8 mouse cellular contexts compared by ENCODE assay signal in genomic region chr5:115271931-115272811, GRCm38 (mm10). TPM values are rescaled to one million over a fixed set of nuclear protein-coding genes. Genes with fewer than 3 reads are reported as not detected.
DNase-seq lines count a peak whose midpoint lies in the region; ATAC-seq and TF ChIP-seq lines count a peak whose summit lies in the region.

No protein-coding gene starts in this region.

- no peak for TF ChIP-seq POLR2A in heart, adult 2 months (IDR thresholded peaks at IDR 0.05; ENCODE audit: insufficient read depth, low read depth, low read length)

- TF ChIP-seq CTCF in heart, adult 2 months (IDR thresholded peaks at IDR 0.05): no peak

- peak overlapping the region; percentile 89 for H3K4me2 ChIP-seq in kidney, embryonic 14.5 days (replicated peaks; ENCODE audit: low read depth, low read length)
- H3K4me2 ChIP-seq in lung, embryonic 16.5 days (ENCODE audit: low read depth, low read length): peak overlapping the region; percentile 66
- H3K4me2 ChIP-seq in neural tube, embryonic 15.5 days: peak overlapping the region; percentile 74

- peak; percentile 63 for ATAC-seq in kidney, embryonic 14.5 days (ENCODE audit: low FRiP score, low TSS enrichment)
- ATAC-seq in lung, embryonic 16.5 days (ENCODE audit: low read depth): peak; percentile 60
- ATAC-seq in neural tube, embryonic 15.5 days (ENCODE audit: low FRiP score): peak; percentile 23; the same call in 1 of the 2 replicates

- no peaks in the 10 kb centered on the region for H3K27me3 ChIP-seq in heart, adult 2 months (ENCODE audit: control insufficient read depth, insufficient read depth, low read length)
- H3K27me3 ChIP-seq in kidney, embryonic 14.5 days (ENCODE audit: control insufficient read depth, insufficient read depth, low read length): no peaks in the 10 kb centered on the region
- H3K27me3 ChIP-seq in lung, embryonic 16.5 days (ENCODE audit: control insufficient read depth, insufficient read depth, low read depth, low read length): no peaks in the 10 kb centered on the region
- no peaks in the 10 kb centered on the region for H3K27me3 ChIP-seq in neural tube, embryonic 15.5 days (replicated peaks)

- no peak for TF ChIP-seq EP300 in heart, adult 2 months (IDR thresholded peaks at IDR 0.05; ENCODE audit: insufficient read depth, low read depth, low read length)

- H3K27ac ChIP-seq in heart, adult 2 months: peak overlapping the region; percentile 95
- peak overlapping the region; percentile 83 for H3K27ac ChIP-seq in kidney, embryonic 14.5 days (ENCODE audit: low read depth, low read length)
- H3K27ac ChIP-seq in lung, embryonic 16.5 days (ENCODE audit: low read length): peak overlapping the region; percentile 78
- peak overlapping the region; percentile 90 for H3K27ac ChIP-seq in neural tube, embryonic 15.5 days (replicated peaks)

- H3K4me1 ChIP-seq in heart, adult 2 months (ENCODE audit: control insufficient read depth, insufficient read depth, low read length): peaks cover 21% of the 10 kb centered on the region
- peaks cover 27% of the 10 kb centered on the region for H3K4me1 ChIP-seq in kidney, embryonic 14.5 days (ENCODE audit: control insufficient read depth, insufficient read depth, low read length)
- H3K4me1 ChIP-seq in lung, embryonic 16.5 days (replicated peaks; ENCODE audit: control insufficient read depth, insufficient read depth, low read length): peaks cover 29% of the 10 kb centered on the region
- peaks cover 51% of the 10 kb centered on the region for H3K4me1 ChIP-seq in neural tube, embryonic 15.5 days

- under 1% methylated on average over 77 of the region's 77 CpGs for WGBS in heart, adult 2 months
- under 1% methylated on average over 71 of the region's 77 CpGs for WGBS in kidney, embryonic 14.5 days
- WGBS in lung, embryonic 16.5 days: under 1% methylated on average over 75 of the region's 77 CpGs
- under 1% methylated on average over 75 of the region's 77 CpGs for WGBS in neural tube, embryonic 15.5 days

- DNase-seq in A20 (ENCODE audit: low read depth, low spot score): peak; percentile 70
- DNase-seq in MN1 (ENCODE audit: low spot score): peak; percentile 52
- DNase-seq in embryo, embryonic 11 days: peak; percentile 49
- DNase-seq in heart, adult 2 months: no peak
- DNase-seq in thymus, postnatal 0 days (ENCODE audit: low spot score): peak; percentile 47

- no peaks in the 10 kb centered on the region for H3K9me3 ChIP-seq in kidney, embryonic 14.5 days (ENCODE audit: control insufficient read depth, low read length)
- no peaks in the 10 kb centered on the region for H3K9me3 ChIP-seq in lung, embryonic 16.5 days (ENCODE audit: control insufficient read depth, low read length)
- H3K9me3 ChIP-seq in neural tube, embryonic 15.5 days (replicated peaks): no peaks in the 10 kb centered on the region

- peak overlapping the region; percentile 100 for H3K9ac ChIP-seq in heart, adult 2 months (ENCODE audit: low read depth, low read length)
- H3K9ac ChIP-seq in kidney, embryonic 14.5 days (ENCODE audit: low read depth, low read length): peak overlapping the region; percentile 96
- peak overlapping the region; percentile 95 for H3K9ac ChIP-seq in lung, embryonic 16.5 days (ENCODE audit: low read length)
- H3K9ac ChIP-seq in neural tube, embryonic 15.5 days (replicated peaks): peak overlapping the region; percentile 99

- H3K4me3 ChIP-seq in heart, adult 2 months: peak overlapping the region; percentile 88
- peak overlapping the region; percentile 98 for H3K4me3 ChIP-seq in kidney, embryonic 14.5 days (ENCODE audit: low read length)
- peak overlapping the region; percentile 76 for H3K4me3 ChIP-seq in lung, embryonic 16.5 days (ENCODE audit: low read length)
- H3K4me3 ChIP-seq in neural tube, embryonic 15.5 days (replicated peaks): peak overlapping the region; percentile 100

- intact Hi-C loops in heart, adult 2 months (cut with DNase I): loop anchor here (2.0 to 10.0 kb wide), 4 partner anchors 29 to 213 kb away; partner anchors contain the start of genes Dynll1, Sirt4 and Srsf9

- H3K79me2 ChIP-seq in heart, adult 2 months (replicated peaks; ENCODE audit: control insufficient read depth, insufficient read depth, low read length): peaks cover 13% of the 10 kb centered on the region

- peaks cover 29% of the 10 kb centered on the region for H3K36me3 ChIP-seq in heart, adult 2 months (ENCODE audit: control insufficient read depth, insufficient read depth, low read length)
- H3K36me3 ChIP-seq in kidney, embryonic 14.5 days (ENCODE audit: control insufficient read depth, insufficient read depth, low read length): peaks cover 13% of the 10 kb centered on the region
- H3K36me3 ChIP-seq in lung, embryonic 16.5 days (ENCODE audit: control insufficient read depth, insufficient read depth, low read length): no peaks in the 10 kb centered on the region
- no peaks in the 10 kb centered on the region for H3K36me3 ChIP-seq in neural tube, embryonic 15.5 days

RNA-seq across cellular contexts. Expression of gene Rnf10, which starts 0.5 kb away (rescaled TPM):
- total RNA-seq in heart, adult 2 months (2021): 100 to 1,000 TPM; 391 to 397 TPM
- polyA plus RNA-seq in heart, adult 2 months (2012; rRNA removed): 175 and 205 TPM in 2 replicates
- 81.9 TPM in 2 replicates for polyA plus RNA-seq in kidney, embryonic 14.5 days (2014; fragmentation: Nextera tagmentation; extraction: Ambion mirVana)
- 115 and 116 TPM in 2 replicates for polyA plus RNA-seq in lung, embryonic 16.5 days (2015; fragmentation: Nextera tagmentation; extraction: Ambion mirVana)
- 171 and 197 TPM in 2 replicates for polyA plus RNA-seq in neural tube, embryonic 15.5 days (2015; fragmentation: Nextera tagmentation; extraction: Ambion mirVana)
- 88.3 and 98.7 TPM in 2 replicates for polyA plus RNA-seq in thymus, postnatal 0 days (2015; fragmentation: Nextera tagmentation; extraction: Ambion mirVana)

RNA-seq across cellular contexts. Expression of gene Coq5, which starts 7.3 kb away (rescaled TPM):
- total RNA-seq in heart, adult 2 months (2021): 100 to 1,000 TPM; 140 to 146 TPM
- polyA plus RNA-seq in heart, adult 2 months (2012; rRNA removed): 57.1 and 84.0 TPM in 2 replicates
- 39.7 and 58.8 TPM in 2 replicates for polyA plus RNA-seq in kidney, embryonic 14.5 days (2014; fragmentation: Nextera tagmentation; extraction: Ambion mirVana)
- polyA plus RNA-seq in lung, embryonic 16.5 days (2015; fragmentation: Nextera tagmentation; extraction: Ambion mirVana): 37.9 and 38.6 TPM in 2 replicates
- 63.7 and 64.6 TPM in 2 replicates for polyA plus RNA-seq in neural tube, embryonic 15.5 days (2015; fragmentation: Nextera tagmentation; extraction: Ambion mirVana)
- polyA plus RNA-seq in thymus, postnatal 0 days (2015; fragmentation: Nextera tagmentation; extraction: Ambion mirVana): 38.5 TPM in 2 replicates

RNA-seq across cellular contexts. Expression of gene Dynll1, which starts 28.6 kb away (rescaled TPM):
- 10 to 100 TPM; 65.1 to 85.6 TPM for total RNA-seq in heart, adult 2 months (2021)
- polyA plus RNA-seq in heart, adult 2 months (2012; rRNA removed): 65.2 and 83.8 TPM in 2 replicates
- 1,720 and 2,039 TPM in 2 replicates for polyA plus RNA-seq in kidney, embryonic 14.5 days (2014; fragmentation: Nextera tagmentation; extraction: Ambion mirVana)
- polyA plus RNA-seq in lung, embryonic 16.5 days (2015; fragmentation: Nextera tagmentation; extraction: Ambion mirVana): 1,463 and 1,496 TPM in 2 replicates
- polyA plus RNA-seq in neural tube, embryonic 15.5 days (2015; fragmentation: Nextera tagmentation; extraction: Ambion mirVana): 1,284 and 1,328 TPM in 2 replicates
- polyA plus RNA-seq in thymus, postnatal 0 days (2015; fragmentation: Nextera tagmentation; extraction: Ambion mirVana): 1,203 and 1,571 TPM in 2 replicates

RNA-seq across cellular contexts. Expression of gene Pop5, which starts 36.5 kb away (rescaled TPM):
- 10 to 100 TPM; 32.2 to 38.1 TPM for total RNA-seq in heart, adult 2 months (2021)
- polyA plus RNA-seq in heart, adult 2 months (2012; rRNA removed): 36.2 and 43.8 TPM in 2 replicates
- polyA plus RNA-seq in kidney, embryonic 14.5 days (2014; fragmentation: Nextera tagmentation; extraction: Ambion mirVana): 116 and 120 TPM in 2 replicates
- polyA plus RNA-seq in lung, embryonic 16.5 days (2015; fragmentation: Nextera tagmentation; extraction: Ambion mirVana): 97.6 and 109 TPM in 2 replicates
- 117 and 127 TPM in 2 replicates for polyA plus RNA-seq in neural tube, embryonic 15.5 days (2015; fragmentation: Nextera tagmentation; extraction: Ambion mirVana)
- polyA plus RNA-seq in thymus, postnatal 0 days (2015; fragmentation: Nextera tagmentation; extraction: Ambion mirVana): 229 and 231 TPM in 2 replicates

RNA-seq across cellular contexts. Expression of gene Srsf9, which starts 54.8 kb away (rescaled TPM):
- total RNA-seq in heart, adult 2 months (2021): 10 to 100 TPM; 14.9 to 16.1 TPM
- polyA plus RNA-seq in heart, adult 2 months (2012; rRNA removed): 11.8 and 15.3 TPM in 2 replicates
- polyA plus RNA-seq in kidney, embryonic 14.5 days (2014; fragmentation: Nextera tagmentation; extraction: Ambion mirVana): 320 and 334 TPM in 2 replicates
- 157 and 223 TPM in 2 replicates for polyA plus RNA-seq in lung, embryonic 16.5 days (2015; fragmentation: Nextera tagmentation; extraction: Ambion mirVana)
- 138 and 154 TPM in 2 replicates for polyA plus RNA-seq in neural tube, embryonic 15.5 days (2015; fragmentation: Nextera tagmentation; extraction: Ambion mirVana)
- polyA plus RNA-seq in thymus, postnatal 0 days (2015; fragmentation: Nextera tagmentation; extraction: Ambion mirVana): 236 and 257 TPM in 2 replicates

Comparison
In these comparisons a context has a peak if more than half of its experiments do, and no peak if none do; other contexts are left out.
1. DNase-seq: peak in A20 (single experiment), MN1 (single experiment), embryo, embryonic 11 days (single experiment) and thymus, postnatal 0 days (single experiment); none in heart, adult 2 months (0 of 2).
2. RNA of gene Dynll1, which starts 28.6 kb away (polyA plus RNA-seq): 1,720 to 2,039 TPM in kidney, embryonic 14.5 days, 1,463 to 1,496 TPM in lung, embryonic 16.5 days, 1,284 to 1,328 TPM in neural tube, embryonic 15.5 days and 1,203 to 1,571 TPM in thymus, postnatal 0 days; 65.2 to 83.8 TPM in heart, adult 2 months; every median in the first group is over 10 times any median in the second.
3. Peak in every context shown above with its lines, with median percentiles within 50 percentile points of each other: H3K27ac ChIP-seq, H3K4me3 ChIP-seq, H3K9ac ChIP-seq, ATAC-seq and H3K4me2 ChIP-seq.